Mouse (Mus musculus): ENCODE measurements around the gene Ifi27. TPM values are rescaled to one million over a fixed set of nuclear protein-coding genes. Genes with fewer than 3 reads are reported as not detected.
"Not testable (repeated sequence)": the region's sequence is repeated elsewhere in the genome, so short reads cannot be mapped to it uniquely, and the experiment has no call there.

The Ifi27 gene
- polyA plus RNA-seq, 1 experiment from 2014 or later, result 79.3 TPM

DNA sequence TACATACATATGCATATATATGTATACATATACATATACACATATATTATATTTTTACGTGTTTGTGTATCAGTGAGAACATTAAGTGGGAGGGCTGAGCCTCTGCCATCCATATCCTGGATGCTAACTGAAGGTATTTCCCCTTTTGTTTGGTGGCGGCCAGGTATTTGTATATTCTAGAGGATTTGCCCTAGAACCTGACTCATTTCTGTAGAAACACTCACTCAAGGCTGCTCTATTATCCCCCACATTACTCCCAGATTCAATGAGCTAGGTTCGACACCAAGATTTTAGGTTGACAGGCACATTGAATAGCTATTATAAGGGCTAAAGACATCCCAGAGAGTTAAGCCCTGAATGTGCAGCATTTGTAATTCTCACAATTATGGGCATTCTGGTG, 11.0 kb downstream of the Ifi27 start:
- TF ChIP-seq CTCF (IDR thresholded peaks at IDR 0.05; ENCODE audit: low read depth), result no peak
- ATAC-seq, result no peak
- H3K9ac ChIP-seq (ENCODE audit: low read depth, low read length), result no peak overlapping the region
- H3K27me3 ChIP-seq (replicated peaks; ENCODE audit: control insufficient read depth, insufficient read depth, low read length), result no peaks in the 10 kb centered on the region
- no peak overlapping the region for H3K27ac ChIP-seq (ENCODE audit: low read depth, low read length)
- 74% methylated on average over 3 of the region's 3 CpGs for WGBS
- no peaks in the 10 kb centered on the region for H3K9me3 ChIP-seq (ENCODE audit: control insufficient read depth)
- H3K4me1 ChIP-seq (replicated peaks; ENCODE audit: control insufficient read depth, insufficient read depth, low read length), result no peaks in the 10 kb centered on the region
- H3K36me3 ChIP-seq (ENCODE audit: control insufficient read depth, insufficient read depth), result peaks cover 5% of the 10 kb centered on the region; the same call in 1 of the 2 replicates
- H3K4me3 ChIP-seq (ENCODE audit: low read depth, low read length), result no peak overlapping the region
- no peak overlapping the region for H3K4me2 ChIP-seq (replicated peaks; ENCODE audit: low read depth)

GRCm38 (mm10) chr12:103453361-103453760, 19.4 kb downstream of the Ifi27 start:
- no peaks in the 10 kb centered on the region for H3K27me3 ChIP-seq (replicated peaks; ENCODE audit: control insufficient read depth, insufficient read depth, low read length)
- H3K9me3 ChIP-seq (ENCODE audit: control insufficient read depth), result no peaks in the 10 kb centered on the region
- peaks cover 4% of the 10 kb centered on the region; the same call in 1 of the 2 replicates for H3K36me3 ChIP-seq (ENCODE audit: control insufficient read depth, insufficient read depth)
- no peak for TF ChIP-seq CTCF (IDR thresholded peaks at IDR 0.05; ENCODE audit: low read depth)
- H3K4me2 ChIP-seq (replicated peaks; ENCODE audit: low read depth), result no peak overlapping the region
- H3K27ac ChIP-seq (ENCODE audit: low read depth, low read length), result no peak overlapping the region
- no peak for ATAC-seq
- H3K9ac ChIP-seq (ENCODE audit: low read depth, low read length), result no peak overlapping the region
- no peaks in the 10 kb centered on the region for H3K4me1 ChIP-seq (replicated peaks; ENCODE audit: control insufficient read depth, insufficient read depth, low read length)
- no peak overlapping the region for H3K4me3 ChIP-seq (ENCODE audit: low read depth, low read length)

GRCm38 (mm10) chr12:103456727-103457126, 22.7 kb downstream of the Ifi27 start:
- not testable (repeated sequence) for H3K9me3 ChIP-seq (ENCODE audit: control insufficient read depth); H3K36me3 ChIP-seq (ENCODE audit: control insufficient read depth, insufficient read depth); H3K27me3 ChIP-seq (replicated peaks; ENCODE audit: control insufficient read depth, insufficient read depth, low read length); H3K27ac ChIP-seq (ENCODE audit: low read depth, low read length); H3K9ac ChIP-seq (ENCODE audit: low read depth, low read length); H3K4me3 ChIP-seq (ENCODE audit: low read depth, low read length); H3K4me1 ChIP-seq (replicated peaks; ENCODE audit: control insufficient read depth, insufficient read depth, low read length)
- no CpG with 5 or more reads among the region's 1 CpGs for WGBS
- H3K4me2 ChIP-seq (replicated peaks; ENCODE audit: low read depth), result peak overlapping the region; percentile 57
- ATAC-seq, result peak; percentile 57

DNA sequence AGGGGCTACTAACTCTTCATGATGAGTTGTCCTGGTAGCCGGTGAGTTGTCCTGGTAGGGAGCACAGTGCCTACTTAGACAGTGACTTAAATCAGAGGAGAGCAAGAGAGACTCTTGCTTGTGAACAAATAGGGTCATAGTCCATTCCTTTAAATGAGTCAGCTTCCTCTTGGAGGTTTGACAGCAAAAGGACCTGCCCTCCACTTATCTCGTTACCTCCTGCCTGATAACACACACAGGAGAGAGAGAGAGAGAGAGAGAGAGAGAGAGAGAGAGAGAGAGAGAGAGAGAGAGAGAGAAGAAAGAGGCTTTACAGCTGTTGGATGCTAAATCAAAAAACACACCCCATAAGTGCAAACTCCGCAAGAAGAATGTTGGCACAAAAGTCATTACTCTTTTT, 23.1 kb downstream of the Ifi27 start, which contains the start of gene Ifi27l2b:
Ifi27l2b (minus strand) TSS at position 84 of the 400 bp plus-strand sequence.
- Histone ChIP-seq H3K4me2 (replicated peaks; ENCODE audit: low read depth) (peak within 1 kb of the TSS; percentile 57), H3K9ac (ENCODE audit: low read depth, low read length) (no peak within 1 kb of the TSS), H3K4me1 (replicated peaks; ENCODE audit: control insufficient read depth, insufficient read depth, low read length) (no peaks in the 10 kb centered on the region), H3K4me3 (ENCODE audit: low read depth, low read length) (no peak within 1 kb of the TSS), H3K27me3 (replicated peaks; ENCODE audit: control insufficient read depth, insufficient read depth, low read length) (no peaks in the 10 kb centered on the region), H3K9me3 (ENCODE audit: control insufficient read depth) (no peaks in the 10 kb centered on the region), H3K36me3 (ENCODE audit: control insufficient read depth, insufficient read depth) (no peaks in the 10 kb centered on the region; the same call in 1 of the 2 replicates), H3K27ac (ENCODE audit: low read depth, low read length) (no peak within 1 kb of the TSS; the same call in 1 of the 2 replicates)
- ATAC-seq, result peak; percentile 99
- 35% methylated on average over 3 of the region's 3 CpGs for WGBS
- TF ChIP-seq CTCF (IDR thresholded peaks at IDR 0.05; ENCODE audit: low read depth), result no peak

- 54% methylated on average over 2 of the region's 2 CpGs for WGBS
- no peak for TF ChIP-seq CTCF (IDR thresholded peaks at IDR 0.05; ENCODE audit: low read depth)
Observed at GRCm38 (mm10) chr12:103474481-103474880, 40.5 kb downstream of the Ifi27 start.

DNA sequence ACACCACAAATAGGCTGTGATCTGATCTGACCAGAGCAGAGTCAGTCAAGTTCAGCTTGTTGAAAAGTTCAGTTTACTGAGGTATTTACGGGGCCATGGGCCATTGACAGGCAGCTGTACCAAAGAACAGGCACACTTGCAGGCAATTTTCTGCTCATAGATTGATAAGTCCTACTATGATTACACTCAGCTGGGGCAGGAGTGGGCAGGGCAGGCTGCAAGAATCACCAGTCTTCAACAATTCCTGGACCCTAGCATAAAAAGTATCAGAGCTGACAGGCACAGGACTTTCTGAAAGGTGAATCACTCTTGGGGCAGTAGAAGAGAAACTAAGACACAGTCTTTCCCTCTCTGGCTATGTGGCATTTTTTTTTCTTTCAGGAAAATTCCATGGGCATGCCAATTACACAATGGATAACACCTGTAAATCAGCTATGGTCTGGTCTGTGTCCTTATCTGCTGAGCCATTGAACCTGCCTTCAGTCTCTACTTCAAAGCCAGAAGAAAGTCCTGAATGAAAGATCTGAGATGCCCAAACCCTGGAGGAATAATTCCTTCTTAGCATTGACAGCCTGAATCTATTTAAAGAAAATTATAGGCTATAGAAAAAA, 42.9 kb downstream of the Ifi27 start:
- 45% methylated on average over 1 of the region's 1 CpGs for WGBS
- Histone ChIP-seq H3K36me3 (ENCODE audit: control insufficient read depth, insufficient read depth) (no peaks in the 10 kb centered on the region), H3K9me3 (ENCODE audit: control insufficient read depth) (no peaks in the 10 kb centered on the region), H3K27me3 (replicated peaks; ENCODE audit: control insufficient read depth, insufficient read depth, low read length) (no peaks in the 10 kb centered on the region), H3K9ac (ENCODE audit: low read depth, low read length) (no peak overlapping the region), H3K4me2 (replicated peaks; ENCODE audit: low read depth) (no peak overlapping the region), H3K27ac (ENCODE audit: low read depth, low read length) (peak overlapping the region; percentile 7; the same call in 1 of the 2 replicates), H3K4me3 (ENCODE audit: low read depth, low read length) (no peak overlapping the region), H3K4me1 (replicated peaks; ENCODE audit: control insufficient read depth, insufficient read depth, low read length) (0 out of 2 replicates have a peak, but pooled peaks cover 4% of the 10 kb centered on the region)
- peak; percentile 82 for ATAC-seq
- no peak for TF ChIP-seq CTCF (IDR thresholded peaks at IDR 0.05; ENCODE audit: low read depth)

More at GRCm38 (mm10) chr12:103474481-103474880, 40.5 kb downstream of the Ifi27 start:
- Histone ChIP-seq H3K27ac (ENCODE audit: low read depth, low read length) (no peak overlapping the region), H3K4me2 (replicated peaks; ENCODE audit: low read depth) (no peak overlapping the region), H3K4me3 (ENCODE audit: low read depth, low read length) (no peak overlapping the region), H3K9me3 (ENCODE audit: control insufficient read depth) (no peaks in the 10 kb centered on the region), H3K36me3 (ENCODE audit: control insufficient read depth, insufficient read depth) (no peaks in the 10 kb centered on the region), H3K27me3 (replicated peaks; ENCODE audit: control insufficient read depth, insufficient read depth, low read length) (no peaks in the 10 kb centered on the region), H3K9ac (ENCODE audit: low read depth, low read length) (no peak overlapping the region), H3K4me1 (replicated peaks; ENCODE audit: control insufficient read depth, insufficient read depth, low read length) (no peaks in the 10 kb centered on the region)
- no peak for ATAC-seq

All from intestine, postnatal 0 days (tissue).